Mouse (Mus musculus) heart, embryonic 15.5 days (tissue): ENCODE measurements around the gene Spen. TPM values are rescaled to one million over a fixed set of nuclear protein-coding genes. Genes with fewer than 3 reads are reported as not detected.

Source experiments
- polyA plus RNA-seq: library from polyadenylated mRNA; unstranded; fragments of >200 nt; fragmentation: Nextera tagmentation; extraction: Ambion mirVana; gene quantifications from 2 replicates; pipeline ENCODE4 v1.2.1, GENCODE M21; 2015

Spen gene
- polyA plus RNA-seq, 1 experiment from 2014 or later, result 6.3 TPM

Other genes starting within 250 kb of the Spen start
- 2.7 and 4.2 TPM in 2 replicates for gene Epha2, start 237.4 kb downstream of the Spen start, polyA plus RNA-seq
- gene Fam131c, start 170.4 kb downstream of the Spen start, polyA plus RNA-seq, result 0.53 and 0.70 TPM in 2 replicates
- gene Clcnka, start 139.9 kb downstream of the Spen start, polyA plus RNA-seq, result 0.05 and 0.06 TPM in 2 replicates
- 0.39 and 0.60 TPM in 2 replicates for gene Clcnkb, start 122.6 kb downstream of the Spen start, polyA plus RNA-seq
- 220 and 234 TPM in 2 replicates for gene Hspb7, start 117.8 kb downstream of the Spen start, polyA plus RNA-seq
- not detected in 2 replicates for gene Srarp, start 102.5 kb downstream of the Spen start, polyA plus RNA-seq
- 17.9 and 22.5 TPM in 2 replicates for gene Zbtb17, start 93.9 kb downstream of the Spen start, polyA plus RNA-seq
- 48.4 and 59.1 TPM in 2 replicates for gene Fblim1, start 67.5 kb upstream of the Spen start, polyA plus RNA-seq
- gene Tmem82, start 80.0 kb upstream of the Spen start, polyA plus RNA-seq, result 1.0 and 1.2 TPM in 2 replicates
- 0.76 and 0.96 TPM in 2 replicates for gene Slc25a34, start 85.2 kb upstream of the Spen start, polyA plus RNA-seq
- gene Plekhm2, start 126.3 kb upstream of the Spen start, polyA plus RNA-seq, result 6.9 and 7.1 TPM in 2 replicates
- gene Rsc1a1, start 147.0 kb upstream of the Spen start, polyA plus RNA-seq, result 0.27 TPM in 1 of 2 replicates, not detected in the other
- 13.6 and 16.6 TPM in 2 replicates for gene Ddi2, start 184.8 kb upstream of the Spen start, polyA plus RNA-seq
- gene Agmat, start 208.1 kb upstream of the Spen start, polyA plus RNA-seq, result 0.57 and 0.80 TPM in 2 replicates